Mouse (Mus musculus) CH12.LX (cell line): ENCODE data around the gene Prickle3.

Experiments
- CTCF ChIP-seq, 2 experiments: IDR thresholded peaks in 1 of 2; conservative IDR thresholded peaks in 1 of 2; 2 replicates each; pipeline ENCODE4 v1.5.1; 2011 to 2012; ENCODE audit warnings: low read depth in 2 of 2, low read length in 2 of 2, improper control_type of control experiment in 1 of 2, inconsistent platforms in 1 of 2, mild to moderate bottlenecking in 1 of 2, moderate library complexity in 1 of 2
- EP300 ChIP-seq: IDR thresholded peaks from 2 replicates; pipeline ENCODE4 v1.6.1; 2011; ENCODE audit warnings: low read length, improper control_type of control experiment
- MAFK ChIP-seq: IDR thresholded peaks from 2 replicates; pipeline ENCODE4 v1.6.1; 2011; ENCODE audit warnings: low read length, improper control_type of control experiment; ENCODE audit not compliant: insufficient replicate concordance
- MAX ChIP-seq: IDR thresholded peaks from 2 replicates; pipeline ENCODE4 v1.6.1; 2011; ENCODE audit warnings: low read length, improper control_type of control experiment
- NELFE ChIP-seq: IDR thresholded peaks from 2 replicates; pipeline ENCODE4 v1.6.1; 2011; ENCODE audit warnings: low read depth, low read length, improper control_type of control experiment
- POLR2A ChIP-seq: IDR thresholded peaks from 2 replicates; pipeline ENCODE4 v1.6.1; 2011; ENCODE audit warnings: low read depth, mild to moderate bottlenecking, improper control_type of control experiment, low read length
- USF2 ChIP-seq: conservative IDR thresholded peaks from 2 replicates; pipeline ENCODE4 v1.6.1; 2011; ENCODE audit warnings: low read depth, low read length, improper control_type of control experiment
- ZC3H11A ChIP-seq: IDR thresholded peaks from 2 replicates; pipeline ENCODE4 v1.6.1; 2012; ENCODE audit warnings: low read depth, mild to moderate bottlenecking, inconsistent platforms, low read length, improper control_type of control experiment

GRCm38 (mm10) chrX:7640785-7641184, 16.3 kb upstream of the Prickle3 start:
- TF ChIP-seq ZC3H11A: no peak
- TF ChIP-seq USF2: no peak
- TF ChIP-seq POLR2A: no peak
- no peak for TF ChIP-seq CTCF (conservative IDR thresholded peaks at IDR 0.05 in 1 of 2, IDR thresholded peaks at IDR 0.05 in 1 of 2; ENCODE audit: low read depth in 2 of 2, low read length in 2 of 2)
- no peak for TF ChIP-seq EP300
- no peak for TF ChIP-seq MAFK
- no peak for TF ChIP-seq NELFE
- no peak for TF ChIP-seq MAX
